Mouse (Mus musculus) ES-E14 (cell line): ENCODE measurements at regions not wholly inside any gene's neighbourhood (a gene's known extent, or its start where the extent isn't known, plus 50 kb on each side); places are given as distances from the start of the nearest gene placed in this dataset.
"Not testable (repeated sequence)": the region's sequence is repeated elsewhere in the genome, so short reads cannot be mapped to it uniquely, and the experiment has no call there.

ENCODE experiments used
- DNase-seq: peaks from one replicate; pipeline ENCODE4 v3.0.0-alpha.2; 2013; ENCODE audit warnings: low read depth, low spot score
- H3K27ac ChIP-seq: 2 replicates; pipeline ENCODE4 v1.5.1; 2012; ENCODE audit warnings: low read depth, mild to moderate bottlenecking, low read length, moderate library complexity, mixed read lengths; ENCODE audit not compliant: poor library complexity, insufficient read depth, severe bottlenecking
- H3K36me3 ChIP-seq: 2 replicates; pipeline ENCODE4 v1.6.1; 2012; ENCODE audit warnings: mild to moderate bottlenecking, low read length, moderate library complexity, mixed read lengths; ENCODE audit not compliant: control insufficient read depth, poor library complexity, insufficient read depth, severe bottlenecking
- H3K4me1 ChIP-seq, 2 experiments: fragments of 150-350 bp in 1 of 2; sonication (generic) in 1 of 2; 2 replicates each; pipeline ENCODE4 v1.6.1; 2012; ENCODE audit warnings: low read length in 2 of 2, mild to moderate bottlenecking in 1 of 2, mixed read lengths in 1 of 2; ENCODE audit not compliant: control insufficient read depth in 2 of 2, insufficient read depth in 2 of 2, poor library complexity in 1 of 2
- H3K4me3 ChIP-seq, 2 experiments: fragments of 150-350 bp in 1 of 2; sonication (generic) in 1 of 2; 2 replicates each; pipeline ENCODE4 v1.5.1; 2012; ENCODE audit warnings: low read length in 2 of 2, low read depth in 1 of 2, mild to moderate bottlenecking in 1 of 2, mixed read lengths in 1 of 2; ENCODE audit not compliant: insufficient read depth in 1 of 2, poor library complexity in 1 of 2, severe bottlenecking in 1 of 2
- H3K9ac ChIP-seq: 2 replicates; pipeline ENCODE4 v1.6.1; 2012; ENCODE audit warnings: low read depth, mild to moderate bottlenecking, low read length, mixed read lengths; ENCODE audit not compliant: poor library complexity, insufficient read depth, severe bottlenecking
- H3K9me3 ChIP-seq: fragments of 150-350 bp; sonication (generic); 2 replicates; pipeline ENCODE4 v1.6.1; 2012; ENCODE audit warnings: low read depth, mild to moderate bottlenecking, low read length; ENCODE audit not compliant: control insufficient read depth, insufficient read depth
- CHD2 ChIP-seq: IDR thresholded peaks from 2 replicates; pipeline ENCODE4 v1.6.1; 2014; ENCODE audit warnings: mild to moderate bottlenecking, low read depth, low read length, inconsistent platforms
- HCFC1 ChIP-seq: IDR thresholded peaks from 2 replicates; pipeline ENCODE4 v1.6.1; 2012; ENCODE audit warnings: low read length, inconsistent platforms, borderline replicate concordance; ENCODE audit not compliant: insufficient read depth
- MAFK ChIP-seq: IDR thresholded peaks from 2 replicates; pipeline ENCODE4 v1.6.1; 2014; ENCODE audit warnings: mild to moderate bottlenecking, low read depth, low read length, inconsistent platforms; ENCODE audit not compliant: insufficient read depth
- ZC3H11A ChIP-seq: IDR thresholded peaks from 2 replicates; pipeline ENCODE4 v1.6.1; 2012; ENCODE audit warnings: low read depth, mild to moderate bottlenecking, inconsistent platforms, low read length, borderline replicate concordance
- ZNF384 ChIP-seq: IDR thresholded peaks from 2 replicates; pipeline ENCODE4 v1.6.1; 2012; ENCODE audit warnings: low read depth, low read length, inconsistent platforms
- in situ Hi-C, 2 experiments: fragments of 600-800 bp; cut with MboI; formaldehyde crosslinking; loops; one replicate each; pipeline ENCODE4 v1.15.1; 2025; ENCODE audit warnings: low sequenced_read_pairs in 2 of 2, inconsistent platforms in 1 of 2; ENCODE audit not compliant: unreplicated experiment in 2 of 2

DNA sequence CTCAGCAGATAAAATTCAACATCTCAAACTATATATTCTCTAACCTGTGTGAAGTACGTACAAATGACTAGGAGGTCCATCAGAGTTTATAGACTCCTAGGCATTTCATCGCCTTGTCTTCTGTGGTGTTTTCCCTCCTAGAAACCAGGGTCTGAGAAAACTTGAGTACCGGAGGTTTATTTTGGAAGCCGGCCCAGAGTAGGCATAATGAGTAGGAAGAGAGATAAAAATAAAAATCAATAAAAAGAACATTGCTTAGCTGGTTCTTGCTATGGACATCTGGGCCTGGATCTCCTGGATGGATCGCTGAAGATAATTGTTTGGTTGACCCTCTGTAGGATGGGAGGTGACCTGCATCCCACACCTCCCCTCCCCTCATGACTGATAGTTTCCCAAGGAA is 81.5 kb upstream of the Mocs1 start:
- Histone ChIP-seq H3K36me3 (no peaks in the 10 kb centered on the region), H3K4me1 (no peaks in the 10 kb centered on the region), H3K9me3 (no peaks in the 10 kb centered on the region), H3K9ac (no peak overlapping the region), H3K4me3 (no peak overlapping the region), H3K27ac (no peak overlapping the region)
- DNase-seq: no peak
- TF ChIP-seq MAFK (no peak), ZC3H11A (no peak), HCFC1 (no peak)
- in situ Hi-C loops: no loop called here

DNA sequence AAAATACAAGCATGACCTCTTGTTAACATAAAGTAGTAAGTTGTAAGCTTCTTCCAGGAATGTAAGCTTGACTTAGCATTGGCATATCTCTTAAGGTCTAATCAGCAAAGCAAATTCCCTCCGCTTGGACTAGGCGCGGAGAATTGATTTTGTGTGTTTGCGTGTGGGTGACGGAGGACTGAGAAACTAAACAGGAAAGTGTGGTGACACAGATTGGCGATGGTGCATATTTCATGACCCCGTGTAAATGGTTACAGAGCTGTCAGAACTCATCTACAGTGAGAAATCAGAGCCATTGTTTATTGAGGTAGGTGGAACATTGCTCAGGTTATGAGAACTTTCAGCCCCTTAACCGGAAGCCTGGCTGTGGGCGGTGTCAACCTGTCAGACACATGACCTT is 78.8 kb upstream of the Mocs1 start:
- no peak overlapping the region for H3K4me3 ChIP-seq
- no peak overlapping the region for H3K9ac ChIP-seq
- no peaks in the 10 kb centered on the region for H3K4me1 ChIP-seq
- H3K36me3 ChIP-seq: no peaks in the 10 kb centered on the region
- no peak for DNase-seq
- H3K27ac ChIP-seq: no peak overlapping the region
- in situ Hi-C loops: no loop called here
- no peak for TF ChIP-seq CHD2
- TF ChIP-seq ZNF384: no peak
- no peak for TF ChIP-seq HCFC1
- no peak for TF ChIP-seq MAFK
- TF ChIP-seq ZC3H11A: no peak
- no peaks in the 10 kb centered on the region for H3K9me3 ChIP-seq

GRCm38 (mm10) chr17:49359212-49359611 is 69.0 kb upstream of the Mocs1 start:
- H3K4me1 ChIP-seq: peaks cover 0 to 4% of the 10 kb centered on the region in 2 experiments; a peak in 1 of 4 replicates
- no peak for TF ChIP-seq ZC3H11A
- no peak for TF ChIP-seq MAFK
- 0 out of 2 replicates have a peak, but pooled peaks have one; percentile 17 for TF ChIP-seq HCFC1
- H3K4me3 ChIP-seq: no peak overlapping the region
- H3K9me3 ChIP-seq: no peaks in the 10 kb centered on the region
- H3K9ac ChIP-seq: no peak overlapping the region
- in situ Hi-C loops: no loop called here
- H3K36me3 ChIP-seq: no peaks in the 10 kb centered on the region
- no peak overlapping the region for H3K27ac ChIP-seq
- DNase-seq: peak; percentile 40

DNA sequence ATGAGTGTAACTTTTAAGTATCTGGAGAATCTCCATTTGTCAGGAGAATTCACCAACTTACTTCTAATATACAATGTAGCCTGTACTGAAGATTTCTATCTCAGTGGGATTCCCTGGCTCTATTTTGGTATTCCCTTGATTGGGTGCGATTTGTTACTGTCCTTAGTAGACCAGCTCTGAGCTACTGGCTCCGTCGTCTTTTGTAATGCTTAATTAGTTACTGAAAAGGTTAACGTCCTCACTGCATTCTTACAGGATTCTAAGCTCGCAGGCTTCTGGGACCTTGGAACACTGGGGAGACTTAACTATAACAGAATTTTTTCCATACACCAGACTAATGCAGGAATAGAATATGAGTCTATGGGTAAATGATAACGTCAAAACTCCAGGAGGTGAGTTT is 67.9 kb upstream of the Mocs1 start:
- H3K9ac ChIP-seq, H3K36me3 ChIP-seq, H3K9me3 ChIP-seq, H3K4me3 ChIP-seq, in situ Hi-C loops, DNase-seq, H3K27ac ChIP-seq, H3K4me1 ChIP-seq: not testable (repeated sequence)

GRCm38 (mm10) chr17:49367791-49368190 is 60.4 kb upstream of the Mocs1 start:
- Histone ChIP-seq H3K27ac (no peak overlapping the region), H3K4me3 (no peak overlapping the region), H3K9me3 (no peaks in the 10 kb centered on the region), H3K4me1 (peaks cover 2 to 3% of the 10 kb centered on the region in 2 experiments; a peak in 1 of 4 replicates), H3K36me3 (no peaks in the 10 kb centered on the region), H3K9ac (no peak overlapping the region)
- in situ Hi-C loops: no loop called here
- no peak for TF ChIP-seq ZC3H11A
- TF ChIP-seq HCFC1: no peak
- TF ChIP-seq CHD2: no peak
- no peak for TF ChIP-seq MAFK
- no peak for TF ChIP-seq ZNF384
- no peak for DNase-seq
